In genomic region chr19:5118384-5118698, GRCm38 (mm10) we compare ENCODE assay signal across 8 mouse cellular contexts. TPM values are rescaled to one million over a fixed set of nuclear protein-coding genes. Genes with fewer than 3 reads are reported as not detected.
DNase-seq lines count a peak whose midpoint lies in the region; ATAC-seq and TF ChIP-seq lines count a peak whose summit lies in the region.

Gene Klc2, minus strand, starts transcription at chr19:5118560.

- intact Hi-C loops in heart, postnatal 10 days (cut with DNase I) = no loop called here

- H3K4me2 ChIP-seq in lung, postnatal 0 days (replicated peaks; ENCODE audit: low read depth, low read length) = peak within 1 kb of the TSS; percentile 76
- H3K4me2 ChIP-seq in embryonic facial prominence, embryonic 14.5 days (ENCODE audit: low read depth, low read length) = peak within 1 kb of the TSS; percentile 63

- H3K4me3 ChIP-seq in lung, postnatal 0 days (ENCODE audit: low read depth, low read length) = peak within 1 kb of the TSS; percentile 79
- peak within 1 kb of the TSS; percentile 77 for H3K4me3 ChIP-seq in embryonic facial prominence, embryonic 14.5 days (ENCODE audit: low read depth, low read length)
- H3K4me3 ChIP-seq in limb, embryonic 10.5 days = peak within 1 kb of the TSS; percentile 68
- peak within 1 kb of the TSS; percentile 80 for H3K4me3 ChIP-seq in small intestine, adult 2 months (ENCODE audit: low read depth, low read length)

- peak within 1 kb of the TSS; percentile 60 for H3K27ac ChIP-seq in lung, postnatal 0 days (ENCODE audit: low read length)
- peak within 1 kb of the TSS; percentile 84 for H3K27ac ChIP-seq in embryonic facial prominence, embryonic 14.5 days (replicated peaks; ENCODE audit: low read depth, low read length)
- H3K27ac ChIP-seq in limb, embryonic 10.5 days = peak within 1 kb of the TSS; percentile 90
- no peak within 1 kb of the TSS for H3K27ac ChIP-seq in small intestine, adult 2 months (ENCODE audit: insufficient read depth, low read depth, low read length)

- no peak; the same call in 1 of the 2 replicates for ATAC-seq in lung, postnatal 0 days
- no peak for ATAC-seq in embryonic facial prominence, embryonic 14.5 days (ENCODE audit: low read depth)
- no peak for ATAC-seq in erythroid progenitor cell, adult 5-6 weeks (replicated peaks; ENCODE audit: low FRiP score, poor library complexity, severe bottlenecking)

- peak within 1 kb of the TSS; percentile 54 for H3K9ac ChIP-seq in lung, postnatal 0 days (replicated peaks; ENCODE audit: low read depth)
- peak within 1 kb of the TSS; percentile 78 for H3K9ac ChIP-seq in embryonic facial prominence, embryonic 14.5 days (ENCODE audit: low read depth, low read length)

- H3K9me3 ChIP-seq in lung, postnatal 0 days (ENCODE audit: low read length) = no peaks in the 10 kb centered on the region
- H3K9me3 ChIP-seq in embryonic facial prominence, embryonic 14.5 days (ENCODE audit: control insufficient read depth, low read length) = no peaks in the 10 kb centered on the region
- H3K9me3 ChIP-seq in limb, embryonic 10.5 days (replicated peaks) = no peaks in the 10 kb centered on the region

- no peak for DNase-seq in lung, postnatal 0 days (ENCODE audit: low spot score)
- no peak for DNase-seq in lung, postnatal 4 days
- no peak for DNase-seq in embryonic facial prominence, embryonic 14.5 days (ENCODE audit: low spot score)
- no peak for DNase-seq in heart, postnatal 10 days
- no peak for DNase-seq in limb, embryonic 10.5 days (ENCODE audit: low spot score)
- DNase-seq in testis, postnatal 10 days (ENCODE audit: low spot score) = no peak

- TF ChIP-seq CTCF in lung, postnatal 0 days (IDR thresholded peaks at IDR 0.05) = no peak
- TF ChIP-seq CTCF in small intestine, adult 2 months (IDR thresholded peaks at IDR 0.05; ENCODE audit: extremely low read depth, insufficient read length, insufficient replicate concordance, low read depth, low read length) = no peak

- TF ChIP-seq POLR2A in small intestine, adult 2 months (IDR thresholded peaks at IDR 0.05; ENCODE audit: low read depth, low read length) = no peak

- no peaks in the 10 kb centered on the region for H3K27me3 ChIP-seq in lung, postnatal 0 days (replicated peaks; ENCODE audit: insufficient read depth, low read length)
- no peaks in the 10 kb centered on the region for H3K27me3 ChIP-seq in embryonic facial prominence, embryonic 14.5 days (replicated peaks; ENCODE audit: control insufficient read depth, insufficient read depth, low read length)
- 0 out of 2 replicates have a peak, but pooled peaks cover 7% of the 10 kb centered on the region for H3K27me3 ChIP-seq in limb, embryonic 10.5 days (ENCODE audit: low read depth, poor library complexity, severe bottlenecking)
- H3K27me3 ChIP-seq in small intestine, adult 2 months (ENCODE audit: control insufficient read depth, insufficient read depth, low read length) = no peaks in the 10 kb centered on the region

- H3K36me3 ChIP-seq in lung, postnatal 0 days (ENCODE audit: insufficient read depth, low read length) = 0 out of 2 replicates have a peak, but pooled peaks cover 4% of the 10 kb centered on the region
- peaks cover 17% of the 10 kb centered on the region for H3K36me3 ChIP-seq in embryonic facial prominence, embryonic 14.5 days (ENCODE audit: control insufficient read depth, insufficient read depth, low read length)
- H3K36me3 ChIP-seq in limb, embryonic 10.5 days = peaks cover 24% of the 10 kb centered on the region
- no peaks in the 10 kb centered on the region for H3K36me3 ChIP-seq in small intestine, adult 2 months (ENCODE audit: control insufficient read depth, insufficient read depth, low read length)

- peaks cover 7% of the 10 kb centered on the region for H3K4me1 ChIP-seq in lung, postnatal 0 days (ENCODE audit: insufficient read depth, low read depth, low read length)
- H3K4me1 ChIP-seq in embryonic facial prominence, embryonic 14.5 days (ENCODE audit: control insufficient read depth, insufficient read depth, low read length) = no peaks in the 10 kb centered on the region
- peaks cover 16% of the 10 kb centered on the region for H3K4me1 ChIP-seq in limb, embryonic 10.5 days
- peaks cover 4% of the 10 kb centered on the region for H3K4me1 ChIP-seq in small intestine, adult 2 months (ENCODE audit: control insufficient read depth, insufficient read depth, insufficient read length, low read length)

- TF ChIP-seq EP300 in lung, postnatal 0 days (IDR thresholded peaks at IDR 0.05) = no peak

- WGBS in lung, postnatal 0 days = 0% methylated on average over 18 of the region's 18 CpGs
- under 1% methylated on average over 13 of the region's 18 CpGs for WGBS in embryonic facial prominence, embryonic 14.5 days
- under 1% methylated on average over 18 of the region's 18 CpGs for WGBS in limb, embryonic 10.5 days
- 3% methylated on average over 18 of the region's 18 CpGs for WGBS in small intestine, adult 2 months

RNA-seq across cellular contexts. Expression of gene Klc2, which starts in this region (rescaled TPM):
- 10.1 and 10.8 TPM in 2 replicates for polyA plus RNA-seq in lung, postnatal 0 days (2015; fragmentation: Nextera tagmentation; extraction: Ambion mirVana)
- 13.1 and 15.3 TPM in 2 replicates for polyA plus RNA-seq in embryonic facial prominence, embryonic 14.5 days (2014; fragmentation: Nextera tagmentation; extraction: Ambion mirVana)
- total RNA-seq in heart, postnatal 10 days (2021) = 10 to 100 TPM; 38.8 to 42.8 TPM
- polyA plus RNA-seq in limb, embryonic 10.5 days (2016; fragmentation: Nextera tagmentation; extraction: Ambion mirVana) = 28.2 and 30.6 TPM in 2 replicates
- polyA plus RNA-seq in small intestine, adult 2 months (2012; rRNA removed) = 11.4 and 19.8 TPM in 2 replicates
- total RNA-seq in erythroid progenitor cell, adult 5-6 weeks (2015; ENCODE audit: low replicate concordance) = 10.5 TPM in 1 of 2 replicates, not detected in the other
- total RNA-seq in erythroid progenitor cell, adult 5-6 weeks (2017; ENCODE audit: low replicate concordance) = 0.90 TPM in 1 of 2 replicates, not detected in the other
